Mouse (Mus musculus) neural tube, embryonic 11.5 days (tissue): ENCODE data around the gene A730049H05Rik. TPM values are rescaled to one million over a fixed set of nuclear protein-coding genes. Genes with fewer than 3 reads are reported as not detected.

Source experiments
- ATAC-seq: fragments of 200-750 bp; cut with Nextera tagmentation; 2 replicates; pipeline ENCODE4 v1.8.0; 2017; ENCODE audit warnings: moderate number of reproducible peaks, mild to moderate bottlenecking, moderate TSS enrichment, moderate library complexity; ENCODE audit not compliant: insufficient read depth, low FRiP score, low TSS enrichment
- DNase-seq: peaks from one replicate; pipeline ENCODE4 v3.0.0-alpha.2; 2015; ENCODE audit warnings: low spot score
- H3K27ac ChIP-seq: fragments of 300-500 bp; sonication (generic); 2 replicates; pipeline ENCODE4 v1.5.1; 2014; ENCODE audit warnings: low read depth, mild to moderate bottlenecking, low read length
- H3K27me3 ChIP-seq: fragments of 300-500 bp; sonication (generic); 2 replicates; pipeline ENCODE4 v1.6.1; 2014; ENCODE audit warnings: mild to moderate bottlenecking, low read length, mixed read lengths; ENCODE audit not compliant: control insufficient read depth, insufficient read depth
- H3K36me3 ChIP-seq: fragments of 300-500 bp; sonication (generic); 2 replicates; pipeline ENCODE4 v1.6.1; 2014; ENCODE audit warnings: mild to moderate bottlenecking, low read length, moderate library complexity, mixed read lengths; ENCODE audit not compliant: control insufficient read depth, insufficient read depth
- H3K4me1 ChIP-seq: fragments of 300-500 bp; sonication (generic); 2 replicates; pipeline ENCODE4 v1.6.1; 2014; ENCODE audit warnings: low read length, mixed read lengths; ENCODE audit not compliant: control insufficient read depth, insufficient read depth
- H3K4me2 ChIP-seq: fragments of 300-500 bp; sonication (generic); 2 replicates; pipeline ENCODE4 v1.6.1; 2014; ENCODE audit warnings: low read depth, mild to moderate bottlenecking, moderate library complexity
- H3K4me3 ChIP-seq: fragments of 300-500 bp; sonication (generic); 2 replicates; pipeline ENCODE4 v1.5.1; 2014; ENCODE audit warnings: low read depth, low read length
- H3K9ac ChIP-seq: fragments of 300-500 bp; sonication (generic); 2 replicates; pipeline ENCODE4 v1.6.1; 2014; ENCODE audit warnings: mild to moderate bottlenecking, low read length
- H3K9me3 ChIP-seq: fragments of 300-500 bp; sonication (generic); 2 replicates; pipeline ENCODE4 v1.6.1; 2016; ENCODE audit warnings: low read length; ENCODE audit not compliant: control insufficient read depth
- WGBS: fragments of 180-500 bp; shearing (Covaris S2); extraction: QIAGEN DNeasy Blood & Tissue Kit; methylation state at CpG from one replicate; pipeline ENCODE4 v1.1.7; 2014; 5-methylcytosine and 5-hydroxymethylcytosine counted together
- polyA plus RNA-seq: library from polyadenylated mRNA; unstranded; fragments of >200 nt; fragmentation: Nextera tagmentation; extraction: Ambion mirVana; gene quantifications from 2 replicates; pipeline ENCODE4 v1.2.1, GENCODE M21; 2014

A730049H05Rik gene
- polyA plus RNA-seq = 0.12 TPM in 1 of 2 replicates, not detected in the other

DNA sequence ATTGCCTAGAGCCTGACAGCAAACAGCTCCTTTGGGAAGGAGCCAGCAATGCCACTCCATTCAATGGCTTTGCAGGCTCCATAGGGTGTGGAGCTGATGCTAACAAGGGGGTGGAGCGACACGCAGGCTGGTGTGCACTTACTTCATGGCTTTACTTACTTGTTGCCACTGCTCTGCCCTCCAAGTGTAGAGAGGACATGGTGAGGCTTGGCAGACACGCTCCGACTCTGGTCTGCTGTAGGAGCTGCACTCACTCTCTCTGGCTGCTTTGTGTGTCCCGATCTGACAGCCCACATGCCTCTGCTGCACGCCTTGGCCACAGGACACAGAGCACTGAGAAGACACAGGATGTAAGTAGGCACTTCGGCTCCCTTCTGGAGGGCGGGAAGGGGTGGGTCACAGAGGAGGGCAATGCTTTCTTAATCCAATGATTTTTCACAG is at the start of gene A730049H05Rik:
Gene A730049H05Rik, plus strand, starts transcription at position 168 of the 441 bp plus-strand sequence.
- Histone ChIP-seq H3K27me3 (no peaks in the 10 kb centered on the region), H3K9ac (no peak within 1 kb of the TSS), H3K27ac (no peak within 1 kb of the TSS), H3K4me2 (peak within 1 kb of the TSS; percentile 24; the same call in 1 of the 2 replicates), H3K4me3 (no peak within 1 kb of the TSS), H3K9me3 (no peaks in the 10 kb centered on the region), H3K4me1 (peaks cover 5% of the 10 kb centered on the region; the same call in 1 of the 2 replicates), H3K36me3 (no peaks in the 10 kb centered on the region)
- DNase-seq (peak; percentile 12), ATAC-seq (no peak)
- 6% methylated on average over 8 of the region's 8 CpGs for WGBS

GRCm38 (mm10) chr6:92776356-92776755 is 39.9 kb upstream of the A730049H05Rik start:
- no peaks in the 10 kb centered on the region for H3K36me3 ChIP-seq
- no peak overlapping the region for H3K4me2 ChIP-seq
- H3K4me1 ChIP-seq = no peaks in the 10 kb centered on the region
- H3K27ac ChIP-seq = no peak overlapping the region
- H3K27me3 ChIP-seq = no peaks in the 10 kb centered on the region
- H3K4me3 ChIP-seq = no peak overlapping the region
- WGBS = 36% methylated on average over 2 of the region's 2 CpGs
- ATAC-seq (no peak), DNase-seq (peak; percentile 25)
- H3K9ac ChIP-seq = no peak overlapping the region
- H3K9me3 ChIP-seq = no peaks in the 10 kb centered on the region

- no peaks in the 10 kb centered on the region for H3K27me3 ChIP-seq
- no peak overlapping the region for H3K4me2 ChIP-seq
- 72% methylated on average over 11 of the region's 11 CpGs for WGBS
- H3K9me3 ChIP-seq = no peaks in the 10 kb centered on the region
- DNase-seq = no peak
- H3K9ac ChIP-seq = no peak overlapping the region
- H3K36me3 ChIP-seq = no peaks in the 10 kb centered on the region
- no peak overlapping the region for H3K4me3 ChIP-seq
- no peak overlapping the region for H3K27ac ChIP-seq
- H3K4me1 ChIP-seq = no peaks in the 10 kb centered on the region
- no peak for ATAC-seq
These were observed 36.9 kb upstream of the A730049H05Rik start for GRCm38 (mm10) chr6:92779140-92779934.

GRCm38 (mm10) chr6:92779935-92780205 is 36.4 kb upstream of the A730049H05Rik start:
- Histone ChIP-seq H3K9ac (no peak overlapping the region), H3K36me3 (no peaks in the 10 kb centered on the region), H3K9me3 (no peaks in the 10 kb centered on the region), H3K4me2 (no peak overlapping the region), H3K27me3 (no peaks in the 10 kb centered on the region), H3K27ac (no peak overlapping the region), H3K4me3 (no peak overlapping the region), H3K4me1 (no peaks in the 10 kb centered on the region)
- ATAC-seq (no peak), DNase-seq (no peak)
- 39% methylated on average over 5 of the region's 5 CpGs for WGBS

- Histone ChIP-seq H3K27ac (no peak overlapping the region), H3K4me1 (no peaks in the 10 kb centered on the region), H3K4me2 (no peak overlapping the region), H3K36me3 (no peaks in the 10 kb centered on the region), H3K4me3 (no peak overlapping the region), H3K27me3 (peaks cover 3% of the 10 kb centered on the region; the same call in 1 of the 2 replicates), H3K9ac (no peak overlapping the region), H3K9me3 (no peaks in the 10 kb centered on the region)
- no peak for DNase-seq
- ATAC-seq = no peak
- 85% methylated on average over 6 of the region's 6 CpGs for WGBS
These were observed 34.8 kb upstream of the A730049H05Rik start for GRCm38 (mm10) chr6:92781446-92781845.

GRCm38 (mm10) chr6:92784782-92785181 is 31.5 kb upstream of the A730049H05Rik start:
- Histone ChIP-seq H3K27me3 (peaks cover 3% of the 10 kb centered on the region; the same call in 1 of the 2 replicates), H3K4me2 (no peak overlapping the region), H3K36me3 (no peaks in the 10 kb centered on the region), H3K9ac (no peak overlapping the region), H3K9me3 (no peaks in the 10 kb centered on the region), H3K4me3 (no peak overlapping the region), H3K4me1 (no peaks in the 10 kb centered on the region; the same call in 1 of the 2 replicates), H3K27ac (no peak overlapping the region)
- ATAC-seq = peak; percentile 25; the same call in 1 of the 2 replicates
- 11% methylated on average over 7 of the region's 7 CpGs for WGBS
- peak; percentile 67 for DNase-seq

DNA sequence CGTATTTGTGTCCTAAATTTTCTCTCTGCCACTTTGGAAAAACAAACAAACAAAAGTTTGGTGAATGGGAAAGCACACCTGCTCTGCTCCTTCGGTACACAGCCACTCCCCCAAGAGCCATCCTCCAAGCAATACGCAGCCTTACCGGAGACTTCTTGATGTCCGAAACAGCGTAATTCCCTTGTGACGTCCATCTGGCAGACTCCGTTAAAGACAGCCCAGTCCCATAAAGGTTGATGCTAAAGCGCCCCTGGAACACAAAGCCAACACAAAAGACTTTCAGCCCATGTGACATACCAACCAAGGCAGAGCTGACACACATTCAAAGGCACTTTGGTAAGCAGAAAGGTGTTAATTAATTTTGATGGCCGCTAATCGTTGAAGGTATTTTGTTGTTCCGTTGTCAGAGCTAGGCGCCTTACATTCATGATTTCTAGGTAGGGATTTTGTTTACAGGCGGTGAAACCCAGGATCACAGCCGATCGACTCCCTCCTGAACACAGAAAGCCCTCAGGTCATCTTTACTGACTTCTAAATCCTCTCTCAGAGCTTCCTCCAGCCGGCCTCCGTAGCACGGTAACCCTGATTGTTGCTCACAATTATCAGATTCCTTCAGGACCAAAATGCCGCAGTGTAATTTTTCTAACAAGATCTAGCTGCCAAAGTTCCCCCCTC is 29.4 kb upstream of the A730049H05Rik start:
- Histone ChIP-seq H3K27ac (no peak overlapping the region), H3K9me3 (no peaks in the 10 kb centered on the region), H3K9ac (peak overlapping the region; percentile 32), H3K36me3 (no peaks in the 10 kb centered on the region), H3K4me1 (no peaks in the 10 kb centered on the region; the same call in 1 of the 2 replicates), H3K27me3 (peaks cover 3% of the 10 kb centered on the region; the same call in 1 of the 2 replicates), H3K4me3 (peak overlapping the region; percentile 28), H3K4me2 (peak overlapping the region; percentile 60)
- WGBS = 4% methylated on average over 20 of the region's 20 CpGs
- DNase-seq (peak; percentile 14), ATAC-seq (peak; percentile 54; the same call in 1 of the 2 replicates)

DNA sequence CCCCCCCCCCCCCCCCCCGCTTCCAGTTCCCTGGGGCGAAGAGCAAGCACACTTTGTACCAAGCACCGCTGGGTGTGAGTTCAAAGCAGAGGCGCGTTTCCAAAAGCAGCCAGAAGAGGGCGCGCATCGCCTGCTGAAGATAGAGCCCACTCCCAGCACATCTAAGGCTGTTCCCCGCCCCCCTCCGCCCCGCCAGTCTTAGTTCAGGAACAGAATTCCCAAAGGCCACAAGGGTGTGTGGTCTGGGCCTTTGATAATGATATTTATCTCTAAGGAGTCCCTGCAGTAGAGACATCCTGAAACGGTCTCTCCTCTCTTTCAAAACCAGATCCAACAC is 28.9 kb upstream of the A730049H05Rik start:
- DNase-seq (peak; percentile 93), ATAC-seq (peak; percentile 80)
- H3K27ac ChIP-seq = no peak overlapping the region

More for the DNA sequence above, 28.9 kb upstream of the A730049H05Rik start:
- H3K4me1 ChIP-seq = no peaks in the 10 kb centered on the region; the same call in 1 of the 2 replicates
- H3K4me3 ChIP-seq = peak overlapping the region; percentile 28
- H3K9ac ChIP-seq = peak overlapping the region; percentile 32
- H3K9me3 ChIP-seq = no peaks in the 10 kb centered on the region
- peaks cover 3% of the 10 kb centered on the region; the same call in 1 of the 2 replicates for H3K27me3 ChIP-seq
- peak overlapping the region; percentile 60 for H3K4me2 ChIP-seq
- H3K36me3 ChIP-seq = no peaks in the 10 kb centered on the region
- WGBS = 1% methylated on average over 10 of the region's 12 CpGs
